Mouse (Mus musculus): ENCODE data around the gene Desi2.
"Not testable (repeated sequence)": the region's sequence is repeated elsewhere in the genome, so short reads cannot be mapped to it uniquely, and the experiment has no call there.

Desi2 gene

GRCm38 (mm10) chr1:178258821-178259220 is 71.6 kb downstream of the Desi2 start:
- no peak for DNase-seq (ENCODE audit: low spot score in 2 of 2)

GRCm38 (mm10) chr1:178265381-178265780 is 78.2 kb downstream of the Desi2 start:
- not testable (repeated sequence) for DNase-seq (ENCODE audit: low spot score in 2 of 2)

- no peak for DNase-seq (ENCODE audit: low spot score in 2 of 2)
Measured at GRCm38 (mm10) chr1:178270635-178271034, 83.4 kb downstream of the Desi2 start.

GRCm38 (mm10) chr1:178275174-178275730 is 88.0 kb downstream of the Desi2 start:
- DNase-seq (ENCODE audit: low spot score in 2 of 2): peak in 1 of 2 experiments; percentile 8

GRCm38 (mm10) chr1:178275738-178276053 is 88.5 kb downstream of the Desi2 start:
- DNase-seq (ENCODE audit: low spot score in 2 of 2): peak in 1 of 2 experiments; percentile 7

- peak; percentile 38 to 63 for DNase-seq (ENCODE audit: low spot score in 2 of 2)
Measured at GRCm38 (mm10) chr1:178276054-178276911, 89.1 kb downstream of the Desi2 start.

GRCm38 (mm10) chr1:178283314-178283713 is 96.1 kb downstream of the Desi2 start:
- not testable (repeated sequence) for DNase-seq (ENCODE audit: low spot score in 2 of 2)

- DNase-seq (ENCODE audit: low spot score in 2 of 2): no peak
Measured at GRCm38 (mm10) chr1:178283946-178284720, 96.9 kb downstream of the Desi2 start.

- no peak for DNase-seq (ENCODE audit: low spot score in 2 of 2)
Measured at GRCm38 (mm10) chr1:178287601-178288176, 100.5 kb downstream of the Desi2 start.

GRCm38 (mm10) chr1:178291716-178292115 is 104.5 kb downstream of the Desi2 start:
- no peak for DNase-seq (ENCODE audit: low spot score in 2 of 2)

GRCm38 (mm10) chr1:178294051-178294450 is 106.8 kb downstream of the Desi2 start:
- no peak for DNase-seq (ENCODE audit: low spot score in 2 of 2)

GRCm38 (mm10) chr1:178301261-178301660 is 114.0 kb downstream of the Desi2 start:
- not testable (repeated sequence) for DNase-seq (ENCODE audit: low spot score in 2 of 2)

GRCm38 (mm10) chr1:178303425-178303824 is 116.2 kb downstream of the Desi2 start:
- DNase-seq (ENCODE audit: low spot score in 2 of 2): peak in 1 of 2 experiments; percentile 75
